Mouse (Mus musculus) liver, embryonic 14.5 days (tissue): ENCODE data around the gene Tmcc3.

Experiments used
- CTCF ChIP-seq: IDR thresholded peaks from 2 replicates; pipeline ENCODE4 v1.5.1; 2016; ENCODE audit warnings: antibody characterized with exemption, low read depth, control low read depth
- EP300 ChIP-seq: IDR thresholded peaks from 2 replicates; pipeline ENCODE4 v1.6.1; 2016; ENCODE audit warnings: antibody characterized with exemption, low read depth

GRCm38 (mm10) chr10:94432933-94433332, 121.2 kb downstream of the Tmcc3 start:
- no peak for TF ChIP-seq CTCF
- TF ChIP-seq EP300, result no peak
